Comparison of ENCODE assay signal across 27 mouse cellular contexts in genomic region chr7:87367834-87368233, GRCm38 (mm10).
"Had no signal": no experiment of that assay in that cellular context is flagged by ENCODE, and none has a peak within 500 bp of the region (broad histone marks: within the 10 kb centered on the region; RNA-seq: fewer than 3 reads in every experiment).

No protein-coding gene starts in this region.

- DNase-seq: cerebellum, adult 2 months; cerebellum, adult 8-10 months; cerebellum, adult 9-10 months; cerebellum, adult 9-11 months; cerebellum, postnatal 10 days; cerebellum, postnatal 14 days; cerebellum, postnatal 25 days; cerebellum, postnatal 36 days; embryo, embryonic 11 days; forebrain, postnatal 0 days; gastrocnemius, postnatal 10 days; gastrocnemius, postnatal 14 days; gastrocnemius, postnatal 25 days; heart, adult 11 months; heart, adult 18-20 months; heart, adult 2 months had no signal

- H3K27ac ChIP-seq: embryonic facial prominence, embryonic 10.5 days; embryonic facial prominence, embryonic 12.5 days; embryonic facial prominence, embryonic 13.5 days; embryonic facial prominence, embryonic 15.5 days; forebrain, embryonic 10.5 days; forebrain, embryonic 12.5 days; forebrain, embryonic 13.5 days; forebrain, embryonic 15.5 days; heart, adult 2 months had no signal

- ATAC-seq: forebrain, embryonic 13.5 days; forebrain, embryonic 14.5 days; forebrain, embryonic 15.5 days; forebrain, embryonic 16.5 days; forebrain, postnatal 0 days had no signal

- H3K4me2 ChIP-seq: embryonic facial prominence, embryonic 12.5 days; embryonic facial prominence, embryonic 13.5 days; embryonic facial prominence, embryonic 15.5 days; forebrain, embryonic 12.5 days; forebrain, embryonic 13.5 days; forebrain, embryonic 15.5 days had no signal

- H3K27me3 ChIP-seq: embryonic facial prominence, embryonic 12.5 days; embryonic facial prominence, embryonic 13.5 days; embryonic facial prominence, embryonic 15.5 days; forebrain, embryonic 12.5 days; forebrain, embryonic 13.5 days; forebrain, embryonic 15.5 days had no signal

- H3K9ac ChIP-seq: embryonic facial prominence, embryonic 12.5 days; embryonic facial prominence, embryonic 13.5 days; embryonic facial prominence, embryonic 15.5 days; forebrain, embryonic 12.5 days; forebrain, embryonic 13.5 days; forebrain, embryonic 15.5 days; forebrain, postnatal 0 days had no signal

- H3K9me3 ChIP-seq: embryonic facial prominence, embryonic 10.5 days; embryonic facial prominence, embryonic 12.5 days; embryonic facial prominence, embryonic 13.5 days; embryonic facial prominence, embryonic 15.5 days; forebrain, embryonic 10.5 days; forebrain, embryonic 12.5 days; forebrain, embryonic 13.5 days; forebrain, embryonic 15.5 days had no signal

- H3K4me3 ChIP-seq: embryonic facial prominence, embryonic 10.5 days; embryonic facial prominence, embryonic 12.5 days; embryonic facial prominence, embryonic 13.5 days; embryonic facial prominence, embryonic 15.5 days; erythroblast, embryonic 14.5 days; forebrain, embryonic 10.5 days; forebrain, embryonic 12.5 days; forebrain, embryonic 13.5 days; forebrain, embryonic 15.5 days; heart, adult 2 months had no signal

- H3K4me1 ChIP-seq: embryonic facial prominence, embryonic 10.5 days; embryonic facial prominence, embryonic 12.5 days; embryonic facial prominence, embryonic 13.5 days; embryonic facial prominence, embryonic 15.5 days; forebrain, embryonic 10.5 days; forebrain, embryonic 12.5 days; forebrain, embryonic 13.5 days; forebrain, embryonic 15.5 days had no signal

- H3K36me3 ChIP-seq: embryonic facial prominence, embryonic 10.5 days; embryonic facial prominence, embryonic 12.5 days; embryonic facial prominence, embryonic 13.5 days; embryonic facial prominence, embryonic 15.5 days; forebrain, embryonic 10.5 days; forebrain, embryonic 12.5 days; forebrain, embryonic 15.5 days had no signal
